Mouse (Mus musculus): Measurements from ENCODE around the gene Fam50b.

Fam50b gene

DNA sequence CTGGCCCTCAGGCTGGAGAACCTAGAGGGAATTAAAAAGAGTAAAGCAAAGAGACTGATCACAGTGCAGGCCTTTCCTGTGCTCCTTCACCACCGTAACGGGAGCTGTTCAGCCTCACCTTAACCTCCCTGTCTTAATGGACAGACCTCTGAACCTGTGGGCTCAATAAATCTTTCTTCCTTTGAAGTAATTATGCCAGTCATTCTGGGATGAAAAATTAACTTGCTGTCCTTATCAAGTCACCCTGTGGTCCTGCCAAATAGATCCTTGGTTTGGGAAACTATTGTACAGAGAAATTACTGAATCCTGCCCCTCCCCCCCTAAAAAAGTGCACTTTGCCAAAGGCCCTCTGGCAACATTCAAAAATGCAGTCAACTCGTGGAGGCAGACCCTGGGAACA, 4.4 kb downstream of the Fam50b start:
- DNase-seq = no peak

DNA sequence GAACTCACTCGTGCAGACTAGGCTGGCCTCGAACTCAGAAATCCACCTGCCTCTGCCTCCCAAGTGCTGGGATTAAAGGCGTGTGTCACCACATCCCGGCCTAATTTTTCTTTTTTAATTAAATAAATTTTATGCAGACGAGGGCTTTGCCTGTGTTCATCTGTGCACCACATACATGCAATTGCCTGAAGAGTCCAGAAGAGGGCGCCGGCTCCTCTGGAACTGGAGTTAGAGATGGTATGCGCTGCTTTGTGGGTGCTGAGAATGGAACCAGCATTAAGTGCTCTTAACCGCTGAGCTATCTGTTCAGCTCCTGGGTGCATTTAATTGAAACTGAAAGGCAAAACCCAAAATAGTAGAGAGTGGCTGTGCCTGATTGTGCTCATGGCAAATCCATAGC, 6.6 kb downstream of the Fam50b start:
- DNase-seq = no peak

GRCm38 (mm10) chr13:34741813-34742568, 7.3 kb downstream of the Fam50b start:
- no peak for DNase-seq

DNA sequence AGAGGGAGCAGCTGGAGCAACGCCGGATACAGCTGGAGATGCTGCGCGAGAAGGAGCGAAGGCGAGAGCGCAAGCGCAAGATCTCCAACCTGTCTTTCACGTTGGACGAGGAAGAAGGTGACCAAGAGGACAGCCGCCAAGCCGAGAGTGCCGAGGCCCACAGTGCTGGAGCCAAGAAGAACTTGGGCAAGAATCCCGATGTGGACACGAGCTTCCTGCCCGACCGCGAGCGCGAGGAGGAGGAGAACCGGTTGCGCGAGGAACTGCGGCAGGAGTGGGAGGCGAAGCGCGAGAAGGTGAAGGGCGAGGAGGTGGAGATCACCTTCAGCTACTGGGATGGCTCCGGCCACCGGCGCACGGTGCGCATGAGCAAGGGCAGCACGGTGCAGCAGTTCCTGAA, 12.2 kb downstream of the Fam50b start:
- no peak for DNase-seq

- DNase-seq = no peak
Observed at GRCm38 (mm10) chr13:34748530-34748929, 13.9 kb downstream of the Fam50b start.

DNA sequence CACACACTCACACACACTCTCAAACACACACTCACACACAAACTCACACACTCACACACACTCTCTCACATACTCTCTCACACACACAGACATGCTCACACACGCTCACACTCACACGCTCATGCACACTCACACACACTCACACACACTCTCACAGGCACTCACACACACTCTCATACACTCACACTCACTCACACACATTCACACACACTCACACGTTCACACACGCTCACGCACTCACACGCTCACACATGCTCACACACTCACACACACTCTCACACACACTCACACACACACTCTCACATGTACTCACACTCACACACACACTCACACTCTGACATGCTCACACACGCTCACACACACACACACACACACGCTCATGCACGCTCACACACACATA, 24.6 kb downstream of the Fam50b start:
- no peak for DNase-seq

DNA sequence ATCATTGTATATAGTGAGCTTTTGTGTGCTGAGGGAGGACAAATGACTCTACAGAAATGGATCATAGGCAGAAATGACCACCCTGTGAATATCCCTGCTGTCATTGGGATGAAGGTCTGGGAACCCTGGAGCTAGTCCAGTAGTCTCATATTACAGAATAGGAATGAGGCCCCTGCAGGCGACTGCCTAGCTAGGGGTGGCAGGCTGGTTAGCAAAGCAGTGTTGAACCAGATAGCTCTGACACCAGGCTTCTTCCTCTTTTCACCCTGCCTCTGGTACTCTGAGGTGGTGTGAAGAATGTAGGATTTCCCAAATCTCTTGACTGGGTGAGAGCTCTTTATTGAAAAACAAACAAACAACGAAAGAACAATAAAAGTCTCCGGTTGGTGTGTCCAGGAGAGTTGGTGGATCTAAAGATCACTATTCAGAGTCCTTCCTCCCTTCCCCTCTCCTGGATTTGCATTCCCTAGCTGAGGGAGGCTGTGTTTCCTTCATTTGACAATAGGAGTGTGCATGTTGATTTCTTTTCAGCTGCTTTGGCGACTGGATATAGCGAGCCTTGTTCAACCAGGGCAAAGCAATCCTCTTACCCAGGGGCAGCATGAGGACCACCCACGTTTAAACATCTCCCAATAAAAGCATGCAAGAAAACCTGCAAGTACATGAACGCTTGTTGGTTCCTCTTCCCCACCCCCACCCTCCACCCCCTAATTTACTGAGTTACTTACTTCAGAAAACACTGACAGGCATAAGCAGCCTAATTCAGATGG, 26.1 kb downstream of the Fam50b start:
- peak in 1 of 2 experiments; percentile 15 for DNase-seq

DNA sequence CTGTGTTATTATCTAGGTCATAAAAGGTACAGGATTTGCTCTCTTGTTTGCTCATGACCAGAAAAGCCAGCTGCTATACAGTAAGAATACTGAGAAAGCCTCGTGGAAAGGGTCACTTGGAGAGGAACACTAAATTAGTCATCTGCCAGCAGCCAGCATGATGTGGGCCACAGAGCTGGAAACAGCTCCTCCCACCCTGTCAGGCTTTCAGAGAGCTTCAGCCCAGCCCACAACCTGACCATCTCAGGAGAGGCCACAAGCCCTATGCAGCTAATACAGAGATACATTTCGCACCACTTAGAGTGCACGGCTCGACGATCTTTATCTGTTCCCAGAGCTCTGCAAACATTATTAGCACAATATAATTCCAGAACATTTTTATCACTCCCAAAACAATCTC, 27.5 kb downstream of the Fam50b start:
- peak in 1 of 2 experiments; percentile 22 for DNase-seq

- no peak for DNase-seq
Observed at GRCm38 (mm10) chr13:34762865-34763264, 28.2 kb downstream of the Fam50b start.

DNA sequence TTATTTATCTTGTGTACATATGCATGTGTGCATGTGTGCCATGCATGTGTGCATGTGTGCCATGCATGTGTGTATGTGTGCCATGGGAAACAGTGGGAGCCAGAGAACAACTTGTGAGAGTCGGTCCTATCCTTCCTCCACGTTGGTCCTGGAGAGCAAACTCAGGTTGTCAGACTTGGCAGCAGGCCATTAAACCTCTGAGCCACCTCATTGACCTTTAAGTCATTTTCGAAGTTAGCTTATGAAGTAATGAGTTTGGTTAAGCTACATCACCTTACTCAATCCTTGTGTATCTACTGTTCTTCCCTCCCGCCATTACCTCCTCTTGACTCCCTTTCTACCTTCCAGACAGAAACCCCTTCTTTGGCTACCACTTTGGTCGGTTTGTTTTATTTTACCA, 30.6 kb downstream of the Fam50b start:
- DNase-seq = no peak

DNA sequence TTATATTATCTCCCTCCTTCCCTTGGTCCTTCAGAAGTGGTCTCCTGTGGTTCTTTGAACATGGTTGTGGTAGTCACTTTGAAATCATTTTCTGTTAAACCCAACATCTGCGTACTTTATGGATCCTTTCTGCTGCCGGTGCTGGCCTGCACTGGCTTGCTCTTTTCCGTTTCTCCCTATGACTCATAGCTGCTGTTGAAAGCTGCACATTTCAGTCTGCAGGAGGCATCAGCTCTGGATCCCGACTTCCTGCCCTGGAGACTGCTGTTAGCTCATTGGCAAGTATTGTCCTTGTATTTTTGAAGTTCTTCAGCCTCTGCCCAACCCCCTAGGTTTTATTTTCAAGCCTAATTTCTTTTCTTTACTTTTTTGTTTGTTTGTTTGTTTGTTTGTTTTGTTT, 31.9 kb downstream of the Fam50b start:
- DNase-seq = peak in 1 of 2 experiments; percentile 14

- no peak for DNase-seq
Observed at GRCm38 (mm10) chr13:34767527-34768292, 33.1 kb downstream of the Fam50b start.

DNA sequence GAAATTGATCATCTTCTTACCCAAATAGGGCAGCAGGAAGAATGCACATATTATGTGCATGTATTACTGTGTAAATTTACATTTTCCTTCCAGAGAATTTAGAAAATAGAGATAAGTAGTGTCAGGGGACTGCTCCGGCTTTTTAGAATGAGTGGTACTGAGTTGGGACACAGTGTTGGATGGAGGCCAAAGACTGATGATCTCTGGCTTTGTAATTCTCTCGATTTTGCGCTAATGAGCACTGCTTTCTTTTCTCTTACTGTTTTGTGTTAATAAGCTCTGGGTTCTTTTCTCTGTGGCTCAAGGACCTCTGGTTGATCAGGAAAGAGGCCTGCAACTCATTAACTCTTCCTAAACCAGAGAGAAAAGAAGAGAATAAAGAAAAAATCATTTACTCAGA, 42.1 kb downstream of the Fam50b start:
- DNase-seq = no peak

DNA sequence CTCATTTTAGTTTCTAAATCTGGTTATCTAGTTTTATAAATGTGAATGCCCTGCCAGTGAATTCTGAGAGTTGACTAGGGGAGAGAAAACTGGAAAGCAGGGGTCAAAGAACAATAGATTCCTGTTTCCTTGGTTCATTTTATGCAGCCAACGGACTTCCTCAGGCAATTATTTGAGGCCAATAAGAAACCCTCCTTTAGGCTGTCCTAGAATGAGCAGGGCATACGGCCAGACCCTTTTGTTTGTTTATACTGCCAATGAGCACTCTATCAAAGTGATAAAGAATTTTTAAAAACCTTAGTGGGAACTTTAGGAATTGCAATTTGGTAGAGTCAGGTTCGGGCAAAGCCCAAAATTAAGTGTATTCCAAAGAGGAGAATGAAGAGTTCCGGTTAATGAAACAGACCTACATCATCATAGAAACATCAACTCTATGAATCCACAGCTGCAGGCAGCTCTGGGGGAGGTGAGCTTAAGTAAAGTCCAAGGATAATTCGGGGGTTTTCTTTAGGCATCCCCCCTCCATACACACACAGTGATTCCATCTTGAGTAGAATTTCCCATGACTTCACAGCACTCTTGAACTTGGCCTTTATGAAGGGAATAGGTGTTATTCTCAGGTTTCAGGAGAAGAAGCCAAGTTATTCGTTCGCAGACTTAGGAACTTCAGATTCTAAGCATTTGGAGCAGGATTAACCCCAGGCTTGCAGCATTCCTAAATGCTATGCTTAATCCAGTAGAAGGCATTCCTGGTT, 46.4 kb downstream of the Fam50b start:
- DNase-seq = peak; percentile 29 to 42

DNA sequence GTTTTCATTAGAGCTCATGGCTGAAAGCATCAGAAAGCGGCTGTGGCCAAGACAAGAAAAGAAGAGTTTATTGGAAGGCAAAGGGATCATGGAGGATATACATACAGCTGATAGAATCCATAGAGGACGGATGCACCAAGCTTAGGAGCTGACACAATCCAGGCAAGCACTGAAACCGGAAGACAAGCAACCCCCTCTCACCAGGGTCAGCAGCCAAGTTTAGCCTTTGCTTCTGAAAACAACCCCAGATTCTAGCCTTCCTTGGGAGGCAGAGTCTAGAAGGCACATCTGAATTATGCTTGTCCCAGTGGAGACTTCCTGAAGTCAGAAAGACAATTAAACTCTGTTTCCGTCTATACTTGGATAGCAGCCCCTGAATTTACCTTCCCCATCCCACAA, 47.0 kb downstream of the Fam50b start:
- no peak for DNase-seq

DNA sequence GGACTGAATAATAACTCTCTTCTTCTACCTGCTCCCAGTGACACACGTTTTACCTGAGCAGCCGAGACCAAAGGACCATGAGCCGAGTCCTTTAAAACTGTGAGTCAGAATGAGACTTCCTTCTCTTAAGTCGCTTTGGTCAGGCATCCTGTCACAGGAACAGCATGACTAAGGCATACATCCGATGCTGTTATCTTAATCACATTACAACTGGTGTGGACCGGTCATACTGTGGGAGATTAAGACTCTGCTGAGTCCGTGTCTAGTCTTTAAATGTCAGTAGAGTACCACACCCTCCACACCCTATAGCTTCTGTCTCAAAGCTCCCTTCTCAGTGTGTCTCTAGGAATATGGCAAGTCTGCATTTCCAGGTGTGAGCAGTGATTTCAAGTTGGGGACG, 50.2 kb downstream of the Fam50b start:
- DNase-seq = no peak

DNA sequence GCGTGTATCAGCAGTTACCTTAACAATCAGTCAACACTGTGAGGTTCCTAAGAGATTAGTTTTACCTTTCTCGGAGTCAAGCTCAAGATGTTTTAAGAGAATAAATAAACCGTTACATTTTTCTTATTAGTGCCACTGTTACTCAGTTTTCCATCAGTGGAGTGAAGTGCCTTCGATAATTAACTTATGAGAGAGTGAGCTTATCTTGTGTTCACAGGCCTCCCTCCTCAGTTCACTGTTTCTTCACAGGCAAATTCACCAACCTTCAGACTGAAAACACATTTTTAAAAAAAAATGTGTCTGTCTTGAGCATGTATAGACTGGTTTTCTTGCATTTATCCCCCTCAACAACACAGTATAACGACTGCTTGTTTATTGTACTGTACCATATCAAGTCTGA, 52.0 kb downstream of the Fam50b start:
- no peak for DNase-seq

- no peak for DNase-seq
Observed at GRCm38 (mm10) chr13:34787546-34787945, 52.9 kb downstream of the Fam50b start.

DNA sequence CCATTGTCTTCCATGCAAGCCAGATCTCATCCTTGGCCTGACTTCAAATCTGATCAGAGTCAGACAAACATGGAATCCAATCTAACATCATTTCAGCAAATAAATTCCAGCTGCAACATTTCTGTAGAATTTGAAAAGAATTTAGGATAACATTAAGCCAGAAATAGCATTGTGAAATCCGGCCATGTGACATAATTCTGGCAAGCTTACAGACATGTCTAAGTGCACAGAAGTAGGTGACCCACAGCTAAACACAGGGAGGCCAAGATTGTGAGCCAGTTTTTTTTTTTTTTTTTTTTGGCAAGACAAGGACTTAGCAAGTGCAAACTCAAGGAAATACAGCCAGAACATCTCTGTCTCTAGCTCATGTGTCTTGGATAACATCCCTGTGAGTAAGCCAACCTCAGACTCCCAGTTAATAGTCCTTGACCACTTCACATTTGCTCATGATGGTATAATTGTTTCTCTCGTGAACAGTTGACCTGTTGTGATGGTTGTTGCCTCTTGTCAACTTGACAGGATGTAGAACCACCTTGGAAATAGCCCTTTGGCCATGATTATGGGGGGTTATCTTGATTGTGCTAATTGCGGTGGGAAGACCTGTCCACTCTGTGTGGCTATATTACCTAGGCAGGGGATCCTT, 54.6 kb downstream of the Fam50b start:
- DNase-seq = peak; percentile 26 to 33

GRCm38 (mm10) chr13:34793066-34793465, 58.4 kb downstream of the Fam50b start:
- no peak for DNase-seq

DNA sequence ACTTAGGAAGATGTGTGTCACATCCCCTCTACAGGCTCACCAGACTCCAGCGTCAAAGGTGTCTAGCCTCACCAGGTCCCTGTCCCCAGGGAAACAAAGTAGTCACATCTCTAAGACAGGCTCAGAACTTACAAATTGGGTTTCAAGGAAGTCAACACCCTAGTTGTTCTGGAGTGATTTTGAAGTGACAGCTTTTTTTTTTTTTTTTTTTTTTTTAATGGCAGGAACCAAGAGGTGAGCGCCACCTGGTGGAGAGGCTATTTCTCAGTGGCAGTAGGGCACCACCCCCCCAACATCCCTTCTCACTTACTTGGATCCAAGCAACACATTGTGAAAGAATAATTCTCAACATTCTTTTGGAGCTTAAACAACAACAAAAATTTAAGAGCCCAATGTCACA, 59.2 kb downstream of the Fam50b start:
- DNase-seq = peak; percentile 81 to 83

DNA sequence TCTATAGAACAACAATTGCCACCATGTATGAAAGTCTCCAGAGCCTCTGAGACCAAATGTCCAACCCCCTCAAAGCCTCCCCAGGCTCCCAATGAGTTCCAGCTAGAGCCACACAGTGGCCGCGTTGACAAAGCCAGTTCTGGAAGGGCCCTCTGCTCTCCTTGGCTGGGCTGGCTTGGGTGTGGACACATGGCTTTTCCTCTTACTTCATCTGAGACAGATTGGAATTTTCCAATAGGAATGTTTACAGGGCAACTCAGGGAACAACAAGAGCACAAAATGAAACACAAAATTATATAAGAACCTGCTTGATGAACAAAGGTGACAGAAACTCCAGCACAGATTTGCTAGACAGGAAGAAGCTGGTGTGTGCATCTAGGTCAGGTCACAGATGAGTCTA, 59.8 kb downstream of the Fam50b start:
- DNase-seq = peak; percentile 16 to 34
